Mouse (Mus musculus): ENCODE measurements at regions not wholly inside any gene's neighbourhood (a gene's known extent, or its start where the extent isn't known, plus 50 kb on each side); places are given as distances from the start of the nearest gene placed in this dataset.

GRCm38 (mm10) chr7:138054756-138055155 is 342.8 kb downstream of the Tcerg1l start:
- TF ChIP-seq CTCF (IDR thresholded peaks at IDR 0.05 in 2 of 3, conservative IDR thresholded peaks at IDR 0.05 in 1 of 3; ENCODE audit: control insufficient read depth in 1 of 3, insufficient read depth in 1 of 3, low read depth in 2 of 3, low read length in 3 of 3, poor library complexity in 1 of 3, severe bottlenecking in 1 of 3) (no peak), JUND (IDR thresholded peaks at IDR 0.05; ENCODE audit: low read depth, low read length) (no peak), MEF2A (IDR thresholded peaks at IDR 0.05; ENCODE audit: extremely low read depth, insufficient replicate concordance, low read depth, low read length, poor library complexity, severe bottlenecking) (no peak), TBP (IDR thresholded peaks at IDR 0.05; ENCODE audit: low read depth, low read length) (no peak), SMC3 (IDR thresholded peaks at IDR 0.05; ENCODE audit: low read depth, low read length) (no peak), HCFC1 (IDR thresholded peaks at IDR 0.05; ENCODE audit: low read depth, low read length) (no peak), GABPA (IDR thresholded peaks at IDR 0.05; ENCODE audit: low read depth, low read length) (no peak)
